Mouse (Mus musculus): ENCODE results near the gene Anapc1.

Anapc1 gene

GRCm38 (mm10) chr2:128686921-128687557, at the start of gene Anapc1:
Gene Anapc1, minus strand, starts transcription at chr2:128687391.
- peak; percentile 91 for DNase-seq

DNA sequence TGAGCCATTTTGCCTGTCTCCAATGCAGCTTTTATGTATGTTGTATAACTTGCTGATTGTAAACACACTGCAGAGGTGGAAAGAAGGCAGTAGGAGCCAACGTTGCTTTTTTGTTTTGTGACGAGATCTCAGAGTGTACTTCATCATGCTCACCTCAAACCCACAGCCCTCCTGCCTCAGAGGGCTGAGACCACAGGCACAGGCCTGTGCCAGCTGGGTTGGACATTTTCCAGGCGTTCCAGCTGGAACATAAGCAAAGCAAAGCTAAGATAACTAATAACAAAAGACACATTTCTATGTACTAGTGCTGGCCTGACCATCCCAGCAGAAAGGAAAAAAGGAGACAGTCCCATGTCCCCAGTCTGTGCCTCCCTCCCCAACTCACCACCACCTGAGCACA, 47.9 kb upstream of the Anapc1 start:
- no peak for DNase-seq

GRCm38 (mm10) chr2:128731951-128732350, 44.8 kb upstream of the Anapc1 start:
- DNase-seq, result no peak

- no peak for DNase-seq
Observed at GRCm38 (mm10) chr2:128731514-128731913, 44.3 kb upstream of the Anapc1 start.

DNA sequence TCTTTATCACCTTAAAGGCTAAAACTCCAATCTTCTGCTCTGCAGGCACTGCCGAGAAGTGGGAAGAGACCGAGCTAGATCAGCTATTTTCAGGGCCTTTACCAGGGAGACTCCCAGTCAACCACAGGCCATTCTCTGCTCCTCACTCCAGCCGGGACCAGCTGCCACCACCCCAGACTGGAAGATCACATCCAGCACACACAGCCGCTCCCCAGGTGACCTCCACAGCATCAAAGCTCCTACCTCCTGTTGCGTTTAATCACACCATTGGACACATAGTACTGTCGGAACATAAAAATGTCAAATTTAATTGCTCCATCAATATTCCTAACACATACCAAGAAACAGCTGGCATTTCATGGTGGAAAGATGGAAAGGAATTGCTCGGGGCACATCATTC, 42.0 kb upstream of the Anapc1 start:
- no peak for DNase-seq

DNA sequence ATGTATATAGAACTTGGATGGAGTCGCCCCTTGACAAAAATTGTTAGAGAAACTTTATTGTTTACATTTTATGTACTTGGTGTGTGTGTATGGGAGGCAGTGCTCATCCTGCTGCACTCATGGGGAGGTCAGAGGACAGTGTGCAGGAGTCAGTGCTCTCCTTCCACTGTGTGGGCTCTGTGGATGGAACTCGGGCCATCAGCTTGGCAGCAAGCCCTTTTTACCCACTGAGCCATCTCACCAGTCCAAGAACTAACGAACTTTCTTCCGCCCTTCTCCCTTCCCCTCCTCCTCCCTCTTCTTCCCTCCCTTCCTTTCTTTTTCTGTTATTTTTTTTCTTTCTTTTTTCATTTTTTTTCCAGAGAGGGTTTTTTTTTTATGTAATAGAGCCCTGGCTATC, 40.9 kb upstream of the Anapc1 start:
- no peak for DNase-seq

GRCm38 (mm10) chr2:128727552-128727951, 40.4 kb upstream of the Anapc1 start:
- no peak for DNase-seq

GRCm38 (mm10) chr2:128726626-128727025, 39.4 kb upstream of the Anapc1 start:
- DNase-seq, result no peak

GRCm38 (mm10) chr2:128726067-128726466, 38.9 kb upstream of the Anapc1 start:
- no peak for DNase-seq

GRCm38 (mm10) chr2:128722106-128722710, 35.0 kb upstream of the Anapc1 start:
- DNase-seq, result no peak

DNA sequence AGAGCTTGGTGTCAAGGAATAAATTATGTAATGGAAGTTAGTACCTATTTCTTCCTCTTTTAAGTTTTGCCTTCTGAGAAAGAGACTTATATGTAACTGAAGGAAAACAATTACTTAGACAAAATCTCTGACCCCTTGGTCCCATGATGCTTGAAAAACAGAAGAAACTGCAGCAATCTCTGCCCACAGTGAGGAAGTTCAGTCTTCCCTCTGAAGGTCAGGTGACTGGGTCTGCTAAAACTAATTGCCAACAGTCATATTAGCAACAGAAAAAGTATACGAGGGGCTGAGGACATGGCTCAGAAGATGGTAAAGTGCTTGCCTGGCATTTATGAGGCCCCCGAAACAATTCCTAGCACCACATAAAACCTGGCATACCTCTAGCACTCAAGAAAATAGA, 32.2 kb upstream of the Anapc1 start:
- no peak for DNase-seq

DNA sequence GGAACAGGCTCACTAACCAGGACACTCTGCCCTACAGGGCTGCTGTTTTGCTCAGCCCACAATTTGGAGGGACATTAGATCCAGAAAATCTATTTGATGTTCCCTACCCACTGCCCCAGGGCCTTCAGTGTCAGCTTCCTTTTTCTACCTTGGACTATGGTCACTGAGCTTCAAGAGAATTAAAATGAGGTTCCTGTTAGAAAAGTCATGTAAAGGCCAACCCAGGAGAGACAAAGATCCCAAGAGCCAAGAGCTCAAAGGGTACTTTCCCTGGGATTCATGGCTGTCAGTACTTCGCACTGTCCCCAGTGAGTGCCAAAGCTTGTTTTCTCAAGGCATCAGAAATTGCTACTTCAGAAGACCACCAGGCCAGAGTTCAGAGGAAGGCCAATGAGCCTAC, 28.8 kb upstream of the Anapc1 start:
- no peak for DNase-seq

DNA sequence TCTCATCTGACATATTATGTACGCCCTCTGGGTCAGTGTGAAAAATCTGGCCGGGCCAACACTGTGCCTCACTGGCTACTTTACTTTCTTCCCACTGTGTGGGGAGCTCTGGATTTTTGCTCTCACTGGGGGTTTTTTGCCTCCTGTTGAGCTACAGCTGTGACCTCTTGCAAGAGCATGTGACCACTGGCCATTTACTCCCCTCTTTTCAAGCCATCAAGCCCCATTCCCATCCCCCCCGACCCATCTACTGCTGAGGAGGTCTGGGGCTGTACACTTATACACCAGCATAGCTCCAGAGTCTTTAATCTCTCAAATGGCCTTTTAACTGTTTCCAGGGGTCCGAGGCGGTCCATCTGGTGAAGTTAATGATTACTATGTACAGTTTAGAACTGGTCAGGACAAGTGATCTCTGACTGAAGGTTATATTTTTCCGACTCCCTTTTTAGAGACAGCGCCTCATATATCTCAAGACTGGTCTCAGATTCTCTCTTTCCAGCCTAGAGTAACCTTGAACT, 27.6 kb upstream of the Anapc1 start:
- DNase-seq, result no peak

- DNase-seq, result no peak
Observed at GRCm38 (mm10) chr2:128713548-128714003, 26.4 kb upstream of the Anapc1 start.

GRCm38 (mm10) chr2:128712940-128713339, 25.7 kb upstream of the Anapc1 start:
- no peak for DNase-seq

GRCm38 (mm10) chr2:128710609-128711008, 23.4 kb upstream of the Anapc1 start:
- DNase-seq, result no peak

GRCm38 (mm10) chr2:128709264-128709663, 22.1 kb upstream of the Anapc1 start:
- no peak for DNase-seq

GRCm38 (mm10) chr2:128704474-128704873, 17.3 kb upstream of the Anapc1 start:
- no peak for DNase-seq

GRCm38 (mm10) chr2:128699201-128699885, 12.2 kb upstream of the Anapc1 start:
- no peak for DNase-seq

- peak; percentile 7 for DNase-seq
Observed at GRCm38 (mm10) chr2:128698693-128699181, 11.5 kb upstream of the Anapc1 start, which contains the start of gene Mertk. Gene Mertk, plus strand, starts transcription at chr2:128698956.

DNA sequence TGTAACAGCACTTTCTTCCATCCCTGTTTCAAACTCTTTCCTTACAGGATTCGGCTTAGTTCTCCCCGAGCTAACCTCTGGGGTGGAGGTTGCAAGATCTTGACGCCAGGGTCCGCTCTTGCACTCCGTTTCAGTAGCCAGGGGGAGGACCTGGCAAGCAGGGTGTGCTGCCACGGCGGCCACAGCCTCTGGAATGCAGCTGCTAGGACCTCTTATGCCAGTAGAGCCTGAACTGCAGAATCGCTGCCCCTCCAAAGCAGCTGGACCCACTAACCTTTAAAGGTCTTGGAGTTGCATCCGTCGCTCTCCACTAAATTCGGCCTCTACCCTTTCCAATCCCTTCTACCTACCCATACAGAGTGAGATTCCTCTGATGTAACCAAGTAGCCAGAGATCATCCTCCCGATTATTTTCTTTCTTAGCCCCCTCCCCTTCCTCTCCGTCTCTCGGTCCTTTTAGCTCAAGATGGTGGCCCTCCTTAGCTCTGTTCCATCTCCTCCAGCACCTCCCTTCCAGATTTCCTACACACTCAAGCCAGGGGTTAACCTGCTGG, 11.0 kb upstream of the Anapc1 start:
- DNase-seq, result peak; percentile 44

- DNase-seq, result no peak
Observed at GRCm38 (mm10) chr2:128697566-128697965, 10.4 kb upstream of the Anapc1 start.

GRCm38 (mm10) chr2:128697047-128697446, 9.9 kb upstream of the Anapc1 start:
- DNase-seq, result no peak
